Mouse (Mus musculus) urinary bladder, postnatal 36 days (tissue): ENCODE results near the gene Gnaq.
A peak's percentile ranks its signal among the peaks of the same experiment; 100 is the strongest.
"Not testable (repeated sequence)": the region's sequence is repeated elsewhere in the genome, so short reads cannot be mapped to it uniquely, and the experiment has no call there.

Experiments used
- DNase-seq, 2 experiments: peaks; one replicate each; pipeline ENCODE4 v3.0.0; 2022; ENCODE audit warnings: low spot score in 2 of 2, mixed read lengths in 1 of 2

Gnaq gene

GRCm38 (mm10) chr19:16132791-16132864 lies at the start of gene Gnaq:
TSS of gene Gnaq (plus strand) at chr19:16132831.
- DNase-seq: no peak

GRCm38 (mm10) chr19:16083981-16084630 lies 48.5 kb upstream of the Gnaq start:
- not testable (repeated sequence) for DNase-seq

GRCm38 (mm10) chr19:16085248-16085647 lies 47.4 kb upstream of the Gnaq start:
- DNase-seq: no peak

GRCm38 (mm10) chr19:16086154-16086553 lies 46.5 kb upstream of the Gnaq start:
- DNase-seq: no peak

- no peak for DNase-seq
Measured at GRCm38 (mm10) chr19:16086581-16086980, 46.0 kb upstream of the Gnaq start.

GRCm38 (mm10) chr19:16087391-16087790 lies 45.2 kb upstream of the Gnaq start:
- no peak for DNase-seq

- DNase-seq: no peak
Measured at GRCm38 (mm10) chr19:16093616-16094015, 39.0 kb upstream of the Gnaq start.

- DNase-seq: no peak
Measured at GRCm38 (mm10) chr19:16109901-16110300, 22.7 kb upstream of the Gnaq start.

- DNase-seq: no peak
Measured at GRCm38 (mm10) chr19:16110670-16111069, 22.0 kb upstream of the Gnaq start.

GRCm38 (mm10) chr19:16113295-16113694 lies 19.3 kb upstream of the Gnaq start:
- DNase-seq: no peak

GRCm38 (mm10) chr19:16118421-16118820 lies 14.2 kb upstream of the Gnaq start:
- no peak for DNase-seq

- DNase-seq: no peak
Measured at GRCm38 (mm10) chr19:16121301-16121700, 11.3 kb upstream of the Gnaq start.

GRCm38 (mm10) chr19:16128715-16129114 lies 3.9 kb upstream of the Gnaq start:
- DNase-seq: peak in 1 of 2 experiments; percentile 44

- DNase-seq: no peak
Measured at GRCm38 (mm10) chr19:16129171-16129570, 3.5 kb upstream of the Gnaq start.

GRCm38 (mm10) chr19:16130476-16130875 lies 2.2 kb upstream of the Gnaq start:
- DNase-seq: no peak

- DNase-seq: no peak
Measured at GRCm38 (mm10) chr19:16131831-16132230, 800 bp upstream of the Gnaq start.

GRCm38 (mm10) chr19:16132340-16132790 lies 266 bp upstream of the Gnaq start:
- peak; percentile 79 to 91 for DNase-seq

GRCm38 (mm10) chr19:16132865-16133720 lies 462 bp downstream of the Gnaq start:
- peak; percentile 48 to 54 for DNase-seq

GRCm38 (mm10) chr19:16133721-16134570 lies 1.3 kb downstream of the Gnaq start:
- DNase-seq: no peak

- DNase-seq: no peak
Measured at GRCm38 (mm10) chr19:16138064-16138580, 5.5 kb downstream of the Gnaq start.

- no peak for DNase-seq
Measured at GRCm38 (mm10) chr19:16140710-16141109, 8.1 kb downstream of the Gnaq start.

- DNase-seq: no peak
Measured at GRCm38 (mm10) chr19:16141857-16142256, 9.2 kb downstream of the Gnaq start.
